ENCODE assay signal across 19 mouse cellular contexts in the genomic region with DNA sequence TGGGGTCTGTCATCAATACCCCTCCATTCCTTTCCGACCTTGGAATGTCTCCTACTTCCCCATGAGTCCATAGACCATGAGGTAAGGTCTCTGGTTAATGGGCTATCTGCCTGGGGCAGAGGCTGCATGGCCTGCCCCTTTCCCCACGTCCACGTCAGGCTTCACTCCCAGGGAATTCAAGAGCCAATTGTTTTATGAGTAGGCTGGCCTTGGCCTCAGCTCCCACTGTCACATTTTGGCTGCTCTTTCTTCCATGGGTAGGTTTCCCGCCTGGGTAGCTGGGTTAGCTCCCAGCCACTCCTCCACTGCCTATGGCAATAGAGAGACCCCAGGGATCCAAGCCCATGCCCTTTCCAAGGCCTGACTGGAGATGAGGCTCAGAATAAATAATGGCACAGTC. TPM values are rescaled to one million over a fixed set of nuclear protein-coding genes. Genes with fewer than 3 reads are reported as not detected.
A peak's percentile ranks its signal among the peaks of the same experiment; 100 is the strongest.
DNase-seq lines count a peak whose midpoint lies in the region; ATAC-seq lines count a peak whose summit lies in the region.
"Had no signal": no experiment of that assay in that cellular context is flagged by ENCODE, and none has a peak within 500 bp of the region (broad histone marks: within the 10 kb centered on the region; RNA-seq: fewer than 3 reads in every experiment).

No protein-coding gene starts in this region.

- peak; percentile 75 for DNase-seq in adrenal gland, adult 2 months
- no peak for DNase-seq in adrenal gland, postnatal 4 days (ENCODE audit: low spot score in 2 of 2)
- peak; percentile 34 for DNase-seq in adrenal gland, postnatal 10 days
- DNase-seq in adrenal gland, postnatal 25 days = peak; percentile 27
- no peak for DNase-seq in right cerebral cortex, postnatal 4 days
- DNase-seq in frontal cortex, postnatal 10 days (ENCODE audit: low spot score in 2 of 2) = no peak
- DNase-seq: cerebellum, adult 11-12 months; cerebellum, adult 2 months; cerebellum, adult 9-10 months; cerebellum, postnatal 25 days; embryo, embryonic 11 days had no signal

- no peak for ATAC-seq in megakaryocyte progenitor cell, adult 5-6 weeks (replicated peaks; ENCODE audit: poor library complexity)
- ATAC-seq: forebrain, embryonic 14.5 days; forebrain, embryonic 16.5 days had no signal

RNA-seq across cellular contexts. Expression of a gene that starts 36.6 kb away (rescaled TPM):
- 10 to 100 TPM; 22.5 to 30.1 TPM for total RNA-seq in adrenal gland, adult 2 months (2021)
- polyA plus RNA-seq in adrenal gland, adult 2 months (2012; rRNA removed) = 5.4 and 5.6 TPM in 2 replicates
- total RNA-seq in adrenal gland, postnatal 4 days (2021) = 10 to 100 TPM; 20.9 to 22.5 TPM
- 10 to 100 TPM; 16.8 to 21.0 TPM for total RNA-seq in adrenal gland, postnatal 10 days (2021)
- total RNA-seq in adrenal gland, postnatal 25 days (2021) = 24.9 and 31.2 TPM in 2 replicates
- 19.3 and 19.5 TPM in 2 replicates for total RNA-seq in megakaryocyte progenitor cell, adult 5-6 weeks (2015)
- total RNA-seq in megakaryocyte progenitor cell, adult 5-6 weeks (2017) = 5.7 and 6.3 TPM in 2 replicates
- polyA plus RNA-seq: erythroblast, embryonic 14.5 days had no signal

RNA-seq across cellular contexts. Expression of a gene that starts 38.5 kb away (rescaled TPM):
- under 1 TPM in 1 of 2 experiments, not detected in 1; 0.28 TPM for total RNA-seq in adrenal gland, adult 2 months (2021)
- not detected in 2 replicates for polyA plus RNA-seq in adrenal gland, adult 2 months (2012; rRNA removed)
- total RNA-seq in adrenal gland, postnatal 4 days (2021) = under 1 TPM; 0.08 to 0.25 TPM
- under 1 TPM; 0.06 to 0.09 TPM for total RNA-seq in adrenal gland, postnatal 10 days (2021)
- 0.18 and 0.38 TPM in 2 replicates for total RNA-seq in adrenal gland, postnatal 25 days (2021)
- 0.22 and 1.1 TPM in 2 replicates for total RNA-seq in megakaryocyte progenitor cell, adult 5-6 weeks (2015)
- 0.24 and 0.71 TPM in 2 replicates for total RNA-seq in megakaryocyte progenitor cell, adult 5-6 weeks (2017)
- total RNA-seq: ES-E14; gastrocnemius, adult 18-20 months had no signal
- polyA plus RNA-seq: embryonic facial prominence, embryonic 11.5 days; embryonic facial prominence, embryonic 13.5 days; erythroblast, embryonic 14.5 days had no signal

Comparison
In these comparisons a context has a peak if more than half of its experiments do, and no peak if none do; other contexts are left out.
1. DNase-seq: peak in adrenal gland, adult 2 months (single experiment), adrenal gland, postnatal 10 days (single experiment) and adrenal gland, postnatal 25 days (single experiment); none in adrenal gland, postnatal 4 days (0 of 2), right cerebral cortex, postnatal 4 days (single experiment) and frontal cortex, postnatal 10 days (0 of 2).